Mouse (Mus musculus) liver, adult 2 months (tissue): Measurements from ENCODE around the gene Susd1.

Experiments used
- CTCF ChIP-seq: fragments of 200-500 bp; IDR thresholded peaks from 2 replicates; pipeline ENCODE4 v1.5.1; 2011; ENCODE audit warnings: low read depth, low read length, control low read depth
- POLR2A ChIP-seq: fragments of 200-500 bp; IDR thresholded peaks from 2 replicates; pipeline ENCODE4 v1.6.1; 2011; ENCODE audit warnings: low read length, control low read depth; ENCODE audit not compliant: insufficient read depth; ENCODE audit errors: extremely low read depth

- TF ChIP-seq CTCF (no peak), POLR2A (no peak)
Observed at GRCm38 (mm10) chr4:59321181-59322008, 117.0 kb downstream of the Susd1 start.
